Mouse (Mus musculus): ENCODE results near the gene Spsb2.
A peak's percentile ranks its signal among the peaks of the same experiment; 100 is the strongest.
"Not testable (repeated sequence)": the region's sequence is repeated elsewhere in the genome, so short reads cannot be mapped to it uniquely, and the experiment has no call there.

The Spsb2 gene

GRCm38 (mm10) chr6:124817563-124817962, 9.1 kb downstream of the Spsb2 start:
- no peak for DNase-seq (ENCODE audit: low spot score)

GRCm38 (mm10) chr6:124817971-124818370, 9.5 kb downstream of the Spsb2 start:
- no peak for DNase-seq (ENCODE audit: low spot score)

GRCm38 (mm10) chr6:124820891-124821290, 12.4 kb downstream of the Spsb2 start:
- DNase-seq (ENCODE audit: low spot score): no peak

GRCm38 (mm10) chr6:124822049-124822448, 13.6 kb downstream of the Spsb2 start:
- no peak for DNase-seq (ENCODE audit: low spot score)

GRCm38 (mm10) chr6:124828101-124828592, 19.7 kb downstream of the Spsb2 start:
- DNase-seq (ENCODE audit: low spot score): no peak

GRCm38 (mm10) chr6:124828868-124829798, 20.7 kb downstream of the Spsb2 start, which contains the start of the genes Usp5 and Cdca3:
Usp5 (minus strand) TSS chr6:124829484.
Cdca3 (plus strand) TSS chr6:124829547.
- peak; percentile 98 for DNase-seq (ENCODE audit: low spot score)

GRCm38 (mm10) chr6:124829799-124830700, 21.6 kb downstream of the Spsb2 start:
- DNase-seq (ENCODE audit: low spot score): peak; percentile 91

GRCm38 (mm10) chr6:124831199-124831598, 22.7 kb downstream of the Spsb2 start:
- DNase-seq (ENCODE audit: low spot score): not testable (repeated sequence)

- DNase-seq (ENCODE audit: low spot score): no peak
These were observed 23.2 kb downstream of the Spsb2 start for GRCm38 (mm10) chr6:124831649-124832048.

GRCm38 (mm10) chr6:124834512-124835081, 26.1 kb downstream of the Spsb2 start:
- no peak for DNase-seq (ENCODE audit: low spot score)

GRCm38 (mm10) chr6:124835531-124835930, 27.1 kb downstream of the Spsb2 start:
- DNase-seq (ENCODE audit: low spot score): no peak

GRCm38 (mm10) chr6:124836411-124836810, 27.9 kb downstream of the Spsb2 start:
- no peak for DNase-seq (ENCODE audit: low spot score)

- DNase-seq (ENCODE audit: low spot score): no peak
These were observed 31.3 kb downstream of the Spsb2 start for GRCm38 (mm10) chr6:124839805-124840204.

- no peak for DNase-seq (ENCODE audit: low spot score)
These were observed 32.0 kb downstream of the Spsb2 start, which contains the start of gene Gnb3 for GRCm38 (mm10) chr6:124840241-124841167. Gnb3 (minus strand) TSS chr6:124840275.

GRCm38 (mm10) chr6:124847305-124847704, 38.8 kb downstream of the Spsb2 start:
- peak; percentile 94 for DNase-seq (ENCODE audit: low spot score)

- DNase-seq (ENCODE audit: low spot score): no peak
These were observed 42.1 kb downstream of the Spsb2 start for GRCm38 (mm10) chr6:124850535-124850934.

- no peak for DNase-seq (ENCODE audit: low spot score)
These were observed 46.2 kb downstream of the Spsb2 start for GRCm38 (mm10) chr6:124854647-124855046.

GRCm38 (mm10) chr6:124856321-124856720, 47.9 kb downstream of the Spsb2 start:
- no peak for DNase-seq (ENCODE audit: low spot score)

- no peak for DNase-seq (ENCODE audit: low spot score)
These were observed 48.7 kb downstream of the Spsb2 start, which contains the start of gene P3h3 for GRCm38 (mm10) chr6:124856916-124857839. P3h3 (minus strand) TSS chr6:124857752.

Data from layer of hippocampus, adult 9-10 months (tissue).